Mouse (Mus musculus): ENCODE results near the gene Mis18a. TPM values are rescaled to one million over a fixed set of nuclear protein-coding genes. Genes with fewer than 3 reads are reported as not detected.
A peak's percentile ranks its signal among the peaks of the same experiment; 100 is the strongest.

Mis18a gene
- total RNA-seq, 2 experiments from 2014 or later, result 7.7 to 9.0 TPM

DNA sequence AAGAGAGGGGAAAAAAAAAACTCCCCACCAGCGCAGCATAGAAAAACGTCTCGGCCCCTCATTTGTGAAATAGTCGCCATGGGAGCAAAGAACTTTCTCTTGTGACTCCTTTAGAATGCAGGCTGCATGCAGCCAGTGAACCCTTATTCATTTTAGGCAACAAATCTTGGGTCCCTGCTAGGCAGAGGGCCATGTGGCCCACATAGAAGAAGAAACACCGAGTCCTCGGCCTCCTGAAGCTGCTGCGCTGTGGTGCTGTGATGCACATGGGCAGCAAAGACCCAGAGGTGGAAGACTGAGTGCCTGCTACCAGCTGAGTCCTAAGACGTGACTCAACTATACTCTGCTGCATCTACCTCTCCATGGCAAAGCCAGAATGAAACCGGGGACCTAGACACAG is 30.9 kb downstream of the Mis18a start:
- TF ChIP-seq CTCF (conservative IDR thresholded peaks at IDR 0.05), result no peak
- DNase-seq (ENCODE audit: low spot score in 2 of 2), result no peak
- Histone ChIP-seq H3K27ac (peak overlapping the region; percentile 84), H3K4me3 (no peak overlapping the region)

GRCm38 (mm10) chr16:90695121-90695520 is 32.1 kb downstream of the Mis18a start:
- Histone ChIP-seq H3K27ac (peak overlapping the region; percentile 84), H3K4me3 (no peak overlapping the region)
- DNase-seq (ENCODE audit: low spot score in 2 of 2), result peak in 1 of 2 experiments; percentile 61
- TF ChIP-seq CTCF (conservative IDR thresholded peaks at IDR 0.05), result no peak

DNA sequence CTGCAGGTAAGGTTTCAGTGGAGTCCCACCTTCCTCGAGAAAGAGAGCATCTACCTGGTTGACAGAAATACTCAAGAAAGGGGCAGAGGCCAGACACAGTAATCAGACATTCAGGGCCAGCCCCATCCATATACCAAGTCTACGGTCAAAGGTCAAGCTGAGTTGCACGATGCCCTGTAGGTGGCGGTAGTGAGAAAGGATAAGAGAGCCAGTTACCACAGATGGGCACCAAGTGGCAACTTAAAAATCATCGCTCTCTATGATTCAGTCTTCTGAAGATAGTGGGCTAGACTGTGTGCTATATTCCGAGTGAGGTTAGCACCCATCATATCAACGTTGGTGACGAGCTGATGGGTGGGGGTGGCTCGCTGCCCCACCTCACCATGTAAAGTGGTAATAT is 32.5 kb downstream of the Mis18a start:
- peak in 1 of 2 experiments; percentile 55 for DNase-seq (ENCODE audit: low spot score in 2 of 2)
- no peak overlapping the region for H3K4me3 ChIP-seq
- peak; percentile 78 for TF ChIP-seq CTCF (conservative IDR thresholded peaks at IDR 0.05)
- peak overlapping the region; percentile 84 for H3K27ac ChIP-seq

- no peak for TF ChIP-seq CTCF (conservative IDR thresholded peaks at IDR 0.05)
- Histone ChIP-seq H3K27ac (peak overlapping the region; percentile 81), H3K4me3 (no peak overlapping the region)
- no peak for DNase-seq (ENCODE audit: low spot score in 2 of 2)
These were observed 33.6 kb downstream of the Mis18a start for GRCm38 (mm10) chr16:90693625-90694024.

DNA sequence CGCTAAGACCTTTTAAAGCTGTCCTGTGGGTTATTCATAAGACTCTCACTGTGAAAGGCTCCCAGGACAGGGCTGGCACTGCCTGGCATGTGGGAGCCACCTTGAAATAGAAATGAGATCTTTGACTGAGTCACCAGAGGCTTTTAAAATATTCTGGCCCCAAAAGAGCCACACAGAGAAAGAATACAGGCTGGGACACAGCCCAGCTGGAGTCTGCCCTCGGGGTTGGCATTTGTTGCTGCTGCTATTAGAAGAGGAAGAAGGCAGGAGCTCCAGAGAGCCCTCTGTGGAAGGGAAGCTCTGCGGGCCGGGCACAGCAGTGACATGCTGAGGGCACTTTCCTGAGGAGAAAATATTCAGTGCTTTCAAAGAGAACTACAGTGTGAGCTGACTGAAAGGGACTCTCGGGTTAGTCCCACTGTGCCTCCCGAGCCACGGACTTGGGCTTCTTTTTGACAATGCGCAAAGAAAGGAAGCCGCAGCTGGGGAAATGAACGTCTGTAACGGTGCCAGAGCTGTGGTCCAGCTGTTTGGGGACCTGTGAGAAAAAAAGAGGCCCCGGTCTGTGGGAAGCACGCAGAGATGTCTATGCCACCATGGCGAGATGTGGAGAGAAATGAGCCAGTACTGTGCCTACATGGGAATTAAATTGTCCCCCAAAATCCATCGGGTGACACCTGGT is 34.4 kb downstream of the Mis18a start:
- TF ChIP-seq CTCF (conservative IDR thresholded peaks at IDR 0.05), result no peak
- Histone ChIP-seq H3K4me3 (no peak overlapping the region), H3K27ac (peak overlapping the region; percentile 81)
- peak in 1 of 2 experiments; percentile 59 for DNase-seq (ENCODE audit: low spot score in 2 of 2)

DNA sequence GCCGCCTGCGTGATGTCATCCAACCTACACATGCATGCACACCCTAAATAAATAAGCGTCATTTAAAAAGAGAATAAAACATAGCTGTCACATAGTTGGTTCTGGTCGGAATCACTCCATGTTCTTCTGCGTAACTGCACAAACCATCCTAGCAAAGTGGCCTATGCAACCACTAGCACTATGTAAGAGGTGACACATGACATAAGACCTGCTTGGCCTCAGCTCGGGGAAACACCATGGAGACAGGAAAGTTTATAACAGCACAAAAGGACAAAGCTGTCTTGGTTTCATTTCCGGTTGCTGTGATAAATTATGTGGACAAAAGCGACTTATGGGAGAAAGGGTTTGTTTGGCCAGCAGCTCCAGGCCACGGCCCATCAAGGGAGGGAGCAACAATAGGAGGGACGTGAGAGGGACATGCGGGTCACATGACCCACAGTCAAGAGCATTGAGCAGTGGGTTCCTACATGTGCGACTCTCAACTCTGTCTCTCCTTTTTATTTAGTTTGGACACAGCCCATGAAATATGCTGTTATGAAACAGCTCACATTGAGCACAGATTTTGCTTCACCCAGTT is 39.4 kb downstream of the Mis18a start:
- Histone ChIP-seq H3K27ac (peak overlapping the region; percentile 78), H3K4me3 (no peak overlapping the region)
- DNase-seq (ENCODE audit: low spot score in 2 of 2), result no peak
- no peak for TF ChIP-seq CTCF (conservative IDR thresholded peaks at IDR 0.05)

DNA sequence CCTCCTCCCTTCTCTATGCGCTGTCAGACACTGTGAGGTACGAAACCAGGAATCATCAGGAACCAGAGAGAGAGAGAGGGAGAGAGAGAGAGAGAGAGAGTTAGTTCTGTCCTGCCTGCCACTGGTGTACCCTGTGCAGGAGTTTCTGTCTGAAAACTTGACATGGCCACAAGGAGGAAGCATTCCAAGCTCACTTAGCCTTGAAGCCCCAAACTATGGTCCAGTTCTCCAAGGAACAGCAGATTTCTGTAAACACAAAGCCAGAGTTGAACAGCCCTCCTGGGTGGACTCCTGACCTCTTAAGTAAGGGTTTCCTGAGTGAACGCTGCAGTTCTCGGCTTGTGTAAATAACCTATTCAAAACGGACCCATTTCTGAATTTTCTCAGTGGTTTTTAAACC is 40.2 kb downstream of the Mis18a start:
- TF ChIP-seq CTCF (conservative IDR thresholded peaks at IDR 0.05), result peak; percentile 19; the same call in 1 of the 2 replicates
- H3K27ac ChIP-seq, result no peak overlapping the region
- DNase-seq (ENCODE audit: low spot score in 2 of 2), result no peak
- H3K4me3 ChIP-seq, result no peak overlapping the region

DNA sequence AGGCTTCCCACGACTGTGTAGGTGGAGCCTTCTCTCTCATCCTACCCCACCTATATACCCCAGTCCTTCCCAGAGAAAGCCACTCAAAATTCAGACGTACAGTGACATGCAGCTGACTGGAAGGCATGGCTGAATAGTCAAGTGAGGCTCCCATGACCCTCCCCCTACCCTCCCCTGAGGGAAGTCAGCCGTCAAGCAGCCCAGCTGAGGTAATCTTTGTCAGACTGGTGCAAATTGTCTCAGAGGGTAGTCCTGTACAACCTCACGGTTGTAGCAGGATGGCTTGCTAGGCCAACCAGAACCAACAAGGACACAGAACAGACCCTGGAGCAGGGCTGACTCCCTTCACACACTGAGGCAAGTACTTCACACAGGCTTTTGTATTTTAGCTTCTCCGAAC is 43.1 kb downstream of the Mis18a start:
- Histone ChIP-seq H3K4me3 (no peak overlapping the region), H3K27ac (no peak overlapping the region)
- DNase-seq (ENCODE audit: low spot score in 2 of 2), result no peak
- no peak for TF ChIP-seq CTCF (conservative IDR thresholded peaks at IDR 0.05)

DNA sequence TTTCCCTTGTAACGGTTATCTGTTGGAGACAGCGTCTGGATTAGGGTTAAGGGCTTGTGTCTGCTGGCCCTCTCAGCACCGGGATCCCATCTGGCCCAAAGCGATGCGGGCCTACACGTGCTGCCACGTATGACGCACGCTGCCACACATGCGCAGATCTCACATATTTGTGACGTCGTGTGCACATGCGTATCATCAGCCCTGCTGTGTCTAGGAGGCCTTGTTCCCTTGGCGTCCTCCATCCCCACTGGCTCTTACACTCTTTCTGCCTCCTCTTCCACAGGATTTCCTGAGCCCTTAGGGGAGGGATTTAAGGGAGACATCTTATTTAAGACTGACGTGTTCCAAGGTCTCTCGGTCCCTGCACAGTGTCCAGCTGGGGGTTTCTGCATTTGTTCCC is 47.2 kb downstream of the Mis18a start:
- H3K4me3 ChIP-seq, result no peak overlapping the region
- no peak for DNase-seq (ENCODE audit: low spot score in 2 of 2)
- TF ChIP-seq CTCF (conservative IDR thresholded peaks at IDR 0.05), result no peak
- no peak overlapping the region for H3K27ac ChIP-seq

DNA sequence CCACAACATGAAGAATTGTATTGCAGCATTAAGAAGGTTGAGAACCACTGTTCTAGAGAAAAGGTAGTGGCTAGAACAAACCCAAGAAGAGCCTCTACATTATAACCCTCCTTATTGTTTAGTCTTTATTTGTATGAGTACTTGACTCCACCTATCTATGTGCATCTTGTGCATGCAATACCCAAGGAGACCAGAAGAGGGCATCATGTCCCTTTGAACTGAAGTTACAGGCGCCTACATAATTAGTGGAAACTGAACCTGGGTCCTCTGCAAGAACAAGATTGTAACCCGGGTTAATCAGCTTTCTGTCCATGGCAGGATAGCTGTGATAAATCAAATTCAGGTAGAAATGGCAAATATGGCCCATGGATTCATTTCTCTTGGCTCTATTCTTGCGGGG is 48.4 kb downstream of the Mis18a start:
- no peak for DNase-seq (ENCODE audit: low spot score in 2 of 2)
- TF ChIP-seq CTCF (conservative IDR thresholded peaks at IDR 0.05), result peak; percentile 68
- H3K27ac ChIP-seq, result no peak overlapping the region
- no peak overlapping the region for H3K4me3 ChIP-seq

GRCm38 (mm10) chr16:90676920-90677574 is 50.2 kb downstream of the Mis18a start:
- TF ChIP-seq CTCF (conservative IDR thresholded peaks at IDR 0.05), result no peak
- Histone ChIP-seq H3K27ac (no peak overlapping the region), H3K4me3 (no peak overlapping the region)
- DNase-seq (ENCODE audit: low spot score in 2 of 2), result no peak

GRCm38 (mm10) chr16:90674651-90675050 is 52.6 kb downstream of the Mis18a start:
- no peak for TF ChIP-seq CTCF (conservative IDR thresholded peaks at IDR 0.05)
- peak overlapping the region; percentile 71; the same call in 1 of the 2 replicates for H3K27ac ChIP-seq
- DNase-seq (ENCODE audit: low spot score in 2 of 2), result no peak
- no peak overlapping the region for H3K4me3 ChIP-seq

DNA sequence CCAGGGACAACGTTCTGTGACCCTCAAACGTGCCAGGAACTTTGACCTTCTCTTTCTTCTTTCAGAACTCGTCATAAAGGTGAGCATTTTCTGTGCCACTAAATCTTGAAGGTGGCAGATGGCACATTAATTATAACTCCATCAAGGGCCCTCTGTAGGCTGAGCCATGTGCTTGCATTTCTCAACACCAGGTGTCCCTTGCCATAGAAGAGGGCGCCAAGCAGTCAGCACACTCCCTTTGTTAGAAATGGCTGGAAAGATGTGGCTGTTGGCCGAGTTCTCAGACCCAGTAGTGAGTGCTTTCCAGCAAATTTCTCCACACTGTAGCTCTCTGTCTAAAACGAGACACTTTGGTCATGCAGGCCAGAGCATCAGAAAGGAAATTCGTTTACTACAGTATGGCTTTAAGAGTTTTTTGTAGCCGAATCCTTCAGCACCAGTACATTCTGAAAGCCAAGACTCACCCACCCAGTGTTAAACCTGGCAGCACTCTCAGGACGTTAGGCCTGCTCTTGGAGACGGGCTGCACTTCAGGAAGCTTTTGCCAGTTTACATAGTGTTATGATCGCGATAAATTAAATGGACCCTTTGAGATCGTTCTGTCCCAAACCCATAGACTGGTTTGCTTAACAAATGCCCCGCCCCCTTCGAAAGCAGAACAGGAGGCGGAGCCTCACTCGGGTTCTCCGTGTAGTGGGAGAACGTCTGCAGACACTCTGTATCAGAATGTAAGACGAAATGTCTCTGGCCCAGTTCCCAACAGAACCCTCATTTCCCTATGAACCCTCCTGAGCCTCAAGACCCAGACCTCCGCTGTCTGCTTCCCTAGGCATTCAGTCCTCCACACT is 53.5 kb downstream of the Mis18a start:
- Histone ChIP-seq H3K4me3 (peak overlapping the region; percentile 23; the same call in 1 of the 2 replicates), H3K27ac (peak overlapping the region; percentile 71)
- TF ChIP-seq CTCF (conservative IDR thresholded peaks at IDR 0.05), result peak; percentile 52
- peak in 1 of 2 experiments; percentile 28 for DNase-seq (ENCODE audit: low spot score in 2 of 2)

Other genes with a start within 250 kb of the Mis18a start
- under 1 TPM in 1 of 2 experiments, not detected in 1; 0.37 TPM for gene Mrap, start 10.8 kb upstream of the Mis18a start, total RNA-seq (2021)
- gene Urb1, start 83.0 kb upstream of the Mis18a start, total RNA-seq (2021), result 10 to 100 TPM; 17.3 to 18.8 TPM
- 1 to 10 TPM; 2.2 to 2.9 TPM for gene Eva1c, start 99.3 kb upstream of the Mis18a start, total RNA-seq (2021)
- 10 to 100 TPM; 34.0 to 43.7 TPM for gene Cfap298, start 207.7 kb upstream of the Mis18a start, total RNA-seq (2021)